Mouse (Mus musculus) thymus, adult 2 months (tissue): ENCODE results near the gene Zfand3.

Source experiments
- CTCF ChIP-seq: fragments of 200-500 bp; IDR thresholded peaks from 2 replicates; pipeline ENCODE4 v1.5.1; 2012; ENCODE audit warnings: mild to moderate bottlenecking, control low read depth, low read length, moderate library complexity, borderline replicate concordance; ENCODE audit not compliant: control insufficient read depth, poor library complexity, insufficient read depth; ENCODE audit errors: extremely low read depth
- POLR2A ChIP-seq: fragments of 200-500 bp; IDR thresholded peaks from 2 replicates; pipeline ENCODE4 v1.6.1; 2012; ENCODE audit warnings: mild to moderate bottlenecking, low read length, control low read depth, moderate library complexity; ENCODE audit not compliant: control insufficient read depth, poor library complexity, insufficient read depth; ENCODE audit errors: extremely low read depth

GRCm38 (mm10) chr17:30007883-30008282, 3.4 kb downstream of the Zfand3 start:
- TF ChIP-seq CTCF (no peak), POLR2A (no peak)
